Mouse (Mus musculus): ENCODE data around the gene Nosip. TPM values are rescaled to one million over a fixed set of nuclear protein-coding genes. Genes with fewer than 3 reads are reported as not detected.
A peak's percentile ranks its signal among the peaks of the same experiment; 100 is the strongest.

Gene Nosip
- total RNA-seq, 2 experiments from 2014 or later: 52.4 to 54.1 TPM

DNA sequence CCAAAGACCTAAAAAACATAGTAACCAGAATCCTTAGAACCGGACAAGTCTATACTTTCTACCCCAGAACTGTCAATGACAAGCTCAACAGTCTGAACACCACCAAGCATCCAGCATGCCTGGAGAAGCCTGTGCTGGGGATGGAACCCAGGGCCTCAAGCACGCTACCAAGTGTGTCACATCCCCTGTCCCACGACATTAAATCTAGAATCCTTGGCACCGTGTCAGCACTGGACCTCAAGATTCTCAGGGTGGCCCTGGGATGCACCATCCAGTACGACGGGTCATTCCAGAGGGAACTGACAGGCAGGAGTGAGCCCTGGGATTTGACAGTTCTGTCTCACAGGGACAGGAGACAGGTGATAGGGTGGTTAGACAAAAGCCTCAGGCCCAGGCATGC, 32.2 kb upstream of the Nosip start:
- no peak for DNase-seq (ENCODE audit: low spot score in 2 of 2)
- intact Hi-C loops (cut with DNase I): no loop called here

GRCm38 (mm10) chr7:45030857-45031256, 31.4 kb upstream of the Nosip start:
- intact Hi-C loops (cut with DNase I): no loop called here
- no peak for DNase-seq (ENCODE audit: low spot score in 2 of 2)

- no peak for DNase-seq (ENCODE audit: low spot score in 2 of 2)
- intact Hi-C loops (cut with DNase I): no loop called here
Measured at GRCm38 (mm10) chr7:45033722-45034359, 28.4 kb upstream of the Nosip start.

DNA sequence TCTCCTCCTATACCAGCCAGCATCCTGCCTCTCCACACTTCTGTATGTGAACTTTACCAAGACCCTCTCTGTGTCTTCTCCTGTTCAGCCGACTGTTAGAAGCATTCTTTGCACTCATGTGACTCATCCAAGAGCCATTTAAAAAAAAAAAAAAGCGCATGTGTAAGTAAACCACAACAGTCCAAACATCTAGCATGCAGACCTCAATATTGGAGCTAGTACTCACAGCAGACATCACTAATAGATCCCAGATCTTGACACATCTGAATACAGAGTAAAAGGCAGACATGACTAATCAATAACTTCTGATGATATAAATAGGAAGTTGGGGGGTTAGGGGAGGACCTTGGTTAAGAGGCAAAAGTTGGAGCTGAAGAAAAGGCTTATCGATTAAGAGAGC, 26.6 kb upstream of the Nosip start:
- DNase-seq (ENCODE audit: low spot score in 2 of 2): no peak
- intact Hi-C loops (cut with DNase I): no loop called here

GRCm38 (mm10) chr7:45036702-45037101, 25.5 kb upstream of the Nosip start:
- intact Hi-C loops (cut with DNase I): loop anchor here (1.0 kb wide), 1 partner anchor 8 kb away; no protein-coding TSS in a partner anchor
- no peak for DNase-seq (ENCODE audit: low spot score in 2 of 2)

- intact Hi-C loops (cut with DNase I): loop anchor here (1.0 kb wide), 1 partner anchor 10 kb away; no protein-coding TSS in a partner anchor
- DNase-seq (ENCODE audit: low spot score in 2 of 2): peak in 1 of 2 experiments; percentile 58
Measured at GRCm38 (mm10) chr7:45037720-45038361, 24.4 kb upstream of the Nosip start.

GRCm38 (mm10) chr7:45038411-45038810, 23.8 kb upstream of the Nosip start:
- intact Hi-C loops (cut with DNase I): no loop called here
- no peak for DNase-seq (ENCODE audit: low spot score in 2 of 2)

DNA sequence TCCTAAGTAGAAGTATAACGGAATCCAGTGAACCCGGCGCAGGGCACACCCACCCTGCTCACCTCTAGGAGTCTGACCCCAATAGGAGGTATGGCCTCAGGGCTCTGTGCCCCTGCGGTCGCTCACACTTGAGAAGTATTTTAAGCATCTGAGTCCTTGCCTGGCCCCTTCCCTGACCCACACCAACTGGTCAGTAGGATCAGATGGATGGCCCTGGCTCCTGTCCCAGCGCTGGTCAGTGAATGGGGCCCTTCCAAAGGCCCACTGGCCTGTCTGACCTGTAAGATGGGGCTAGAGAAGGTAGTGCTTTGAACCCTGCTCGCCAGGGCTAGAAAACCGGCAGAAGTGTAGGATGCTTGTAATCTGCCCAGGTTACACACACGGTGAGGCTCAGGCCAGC, 21.4 kb upstream of the Nosip start:
- intact Hi-C loops (cut with DNase I): no loop called here
- no peak for DNase-seq (ENCODE audit: low spot score in 2 of 2)

GRCm38 (mm10) chr7:45043307-45043706, 18.9 kb upstream of the Nosip start:
- DNase-seq (ENCODE audit: low spot score in 2 of 2): no peak
- intact Hi-C loops (cut with DNase I): no loop called here

GRCm38 (mm10) chr7:45045741-45046140, 16.5 kb upstream of the Nosip start:
- intact Hi-C loops (cut with DNase I): no loop called here
- no peak for DNase-seq (ENCODE audit: low spot score in 2 of 2)

DNA sequence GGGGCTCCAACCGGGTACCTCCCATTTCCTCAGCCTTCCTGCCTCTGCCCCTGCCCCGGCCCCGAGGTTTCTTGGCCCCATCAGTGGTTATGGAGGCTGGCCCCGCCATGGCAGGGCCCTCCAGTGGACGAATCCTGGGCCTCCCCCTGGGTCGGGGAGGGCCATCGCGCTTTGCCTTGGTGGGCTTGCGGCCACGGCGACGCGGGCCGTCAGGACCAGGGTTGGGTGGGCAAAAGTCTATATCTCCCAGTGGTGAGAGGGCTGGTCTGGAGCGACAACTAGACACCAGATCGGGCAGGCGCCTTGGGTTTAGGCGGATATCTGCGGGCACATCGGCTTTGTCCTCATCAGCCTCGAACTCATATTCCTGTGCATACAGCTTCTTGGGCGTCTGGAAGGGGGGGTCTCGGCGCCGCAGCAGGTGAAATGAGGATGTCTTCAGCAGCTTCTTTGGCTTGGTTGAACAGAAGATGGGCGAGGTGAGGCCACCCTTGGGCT, 15.3 kb upstream of the Nosip start:
- no peak for DNase-seq (ENCODE audit: low spot score in 2 of 2)
- intact Hi-C loops (cut with DNase I): no loop called here

- no peak for DNase-seq (ENCODE audit: low spot score in 2 of 2)
- intact Hi-C loops (cut with DNase I): no loop called here
Measured at GRCm38 (mm10) chr7:45047491-45047890, 14.7 kb upstream of the Nosip start.

DNA sequence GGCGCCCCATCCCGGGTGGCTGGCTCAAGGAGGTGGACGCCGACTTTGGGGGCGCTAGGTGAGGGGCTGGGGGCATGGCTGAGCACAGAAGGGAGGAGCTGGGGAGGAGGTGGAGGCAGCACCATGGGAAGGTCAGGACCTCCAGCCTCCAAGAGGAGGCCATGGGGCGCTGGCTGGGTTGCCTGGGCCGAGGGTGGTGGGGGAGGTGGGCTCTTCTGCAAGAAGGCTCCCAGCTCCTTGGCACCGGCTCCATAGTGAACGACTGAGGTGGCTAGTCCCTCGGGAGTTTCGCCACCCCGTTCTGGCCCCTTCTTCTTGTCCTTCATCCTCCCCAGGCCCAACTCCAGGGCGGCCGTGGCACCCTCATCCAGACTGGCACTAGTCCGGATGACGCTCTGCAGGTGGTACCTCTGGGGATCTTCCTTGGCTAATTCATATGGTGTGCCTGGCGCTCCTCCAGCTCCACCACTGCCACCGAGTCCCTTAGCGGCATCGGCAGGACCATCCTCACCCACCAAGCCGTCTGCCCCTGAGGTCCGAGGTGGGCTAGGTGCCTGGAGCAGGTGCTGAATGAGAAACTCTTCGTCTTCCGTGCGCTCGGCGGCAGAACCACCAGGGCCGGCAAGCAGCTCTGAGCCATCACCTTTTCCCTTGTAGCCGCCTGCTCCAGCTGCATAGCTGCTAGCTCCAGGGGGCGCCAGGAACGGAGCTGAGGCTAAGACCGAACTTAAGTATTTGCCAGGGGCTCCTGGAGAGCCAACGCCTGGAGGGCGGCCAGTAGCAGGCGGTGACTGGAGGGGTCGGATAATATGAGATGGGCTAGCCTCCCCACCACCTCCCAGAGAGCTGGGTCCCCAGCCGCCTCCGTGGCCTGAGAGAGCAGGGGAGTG, 14.0 kb upstream of the Nosip start:
- intact Hi-C loops (cut with DNase I): no loop called here
- no peak for DNase-seq (ENCODE audit: low spot score in 2 of 2)

DNA sequence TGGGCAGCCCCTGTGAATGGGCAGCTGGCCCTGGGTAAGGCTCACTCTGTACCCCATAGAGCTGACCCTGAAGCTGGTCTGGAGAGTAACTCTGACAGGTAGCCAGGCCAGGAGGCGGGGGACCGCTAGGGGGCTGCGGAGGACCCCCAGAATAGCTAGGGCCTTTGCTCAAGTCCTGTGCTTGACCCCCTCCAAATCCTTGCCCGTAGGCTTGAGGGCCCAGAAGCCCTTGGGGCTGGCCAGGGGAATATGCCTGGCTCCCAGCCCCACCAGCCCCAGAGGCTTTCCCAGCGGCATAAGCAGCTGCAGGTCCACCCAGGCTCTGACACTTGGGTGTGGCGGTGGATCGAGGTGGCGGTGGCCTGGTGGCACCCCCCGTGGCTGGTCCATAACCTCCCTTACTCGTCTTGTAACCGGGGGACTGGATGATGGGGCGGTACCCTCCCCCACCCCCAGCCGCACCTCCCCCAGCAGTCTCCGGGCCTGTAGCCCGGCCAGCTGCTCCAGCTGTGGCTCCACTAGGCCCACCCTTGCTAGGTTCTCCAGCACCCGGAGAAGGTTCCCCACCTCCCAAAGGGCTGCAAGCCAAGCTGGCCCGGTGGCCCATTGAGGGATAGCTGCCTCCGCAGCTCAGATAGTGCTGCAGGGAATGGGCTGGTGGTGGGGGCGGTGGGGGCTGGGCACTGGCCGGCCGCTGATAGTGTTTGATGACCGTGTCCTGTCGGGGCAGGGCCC, 13.1 kb upstream of the Nosip start:
- intact Hi-C loops (cut with DNase I): no loop called here
- no peak for DNase-seq (ENCODE audit: low spot score in 2 of 2)

- peak; percentile 73 to 90 for DNase-seq (ENCODE audit: low spot score in 2 of 2)
- intact Hi-C loops (cut with DNase I): loop anchor here (5.0 kb wide), 1 partner anchor 34 kb away; the partner anchor contains the start of genes Rras and Scaf1
Measured at GRCm38 (mm10) chr7:45050945-45051600, 11.2 kb upstream of the Nosip start.

DNA sequence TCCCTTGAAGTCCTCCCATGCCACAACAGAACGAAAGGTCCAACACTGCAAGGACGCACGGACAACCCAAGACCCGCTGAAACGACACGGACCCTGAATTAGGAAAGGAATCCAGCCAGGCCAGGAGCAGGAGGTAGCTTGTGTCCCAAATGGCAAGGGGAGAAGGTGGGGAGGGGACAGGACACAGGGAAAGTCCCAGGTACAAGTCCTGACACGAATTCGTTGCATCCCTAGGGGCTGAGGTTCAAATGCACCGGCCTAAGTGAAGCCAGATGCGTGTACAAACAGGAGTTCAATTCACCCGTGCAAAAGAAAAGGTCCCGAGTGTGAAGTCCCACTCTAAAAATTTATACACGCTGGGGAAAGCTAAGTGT, 10.6 kb upstream of the Nosip start:
- intact Hi-C loops (cut with DNase I): loop anchor here (5.0 kb wide), 1 partner anchor 34 kb away; the partner anchor contains the start of genes Rras and Scaf1
- no peak for DNase-seq (ENCODE audit: low spot score in 2 of 2)

DNA sequence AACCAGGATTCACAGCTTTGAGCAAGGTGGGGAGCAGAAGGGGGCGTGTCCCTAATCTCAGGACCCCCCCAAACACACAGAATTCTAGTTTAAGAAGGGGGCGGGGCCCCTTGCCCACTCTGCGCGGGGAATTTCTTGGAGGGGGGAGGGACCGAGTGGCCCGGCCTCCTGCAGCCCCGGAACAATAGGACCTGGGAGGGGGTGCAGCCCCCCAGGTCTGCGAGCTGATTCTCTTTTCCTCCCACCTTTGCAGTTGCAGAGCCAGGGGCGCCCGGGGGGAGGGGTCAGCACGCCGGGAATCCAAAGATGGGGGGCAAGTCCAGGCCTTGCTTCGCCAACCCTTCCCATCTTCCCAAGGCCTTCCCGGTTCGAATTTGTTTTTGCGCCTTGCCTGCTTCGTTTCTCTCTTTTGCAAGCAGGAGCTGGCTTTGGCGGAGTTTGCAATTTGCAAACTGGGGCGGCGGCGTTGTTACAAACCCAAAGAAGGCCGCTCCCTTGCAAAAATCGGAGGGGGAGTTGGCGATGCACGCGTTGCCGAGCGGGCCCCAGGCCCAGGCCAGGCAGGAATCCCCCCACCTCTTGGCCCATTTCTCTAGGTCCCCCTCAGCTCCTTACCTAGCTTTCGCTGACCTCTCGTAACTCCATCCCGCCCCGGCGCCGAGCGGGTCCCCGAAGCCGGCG, 9.9 kb upstream of the Nosip start:
- DNase-seq (ENCODE audit: low spot score in 2 of 2): peak; percentile 42 to 50
- intact Hi-C loops (cut with DNase I): loop anchor here (5.0 kb wide), 1 partner anchor 35 kb away; the partner anchor contains the start of genes Rras and Scaf1

- intact Hi-C loops (cut with DNase I): loop anchor here (5.0 kb wide), 1 partner anchor 35 kb away; the partner anchor contains the start of genes Rras and Scaf1
- no peak for DNase-seq (ENCODE audit: low spot score in 2 of 2)
Measured at GRCm38 (mm10) chr7:45052862-45053116, 9.4 kb upstream of the Nosip start, which contains the start of gene Prr12. Gene Prr12 (minus strand): TSS chr7:45052881.
